16 mouse cellular contexts compared by ENCODE assay signal in the genomic region with DNA sequence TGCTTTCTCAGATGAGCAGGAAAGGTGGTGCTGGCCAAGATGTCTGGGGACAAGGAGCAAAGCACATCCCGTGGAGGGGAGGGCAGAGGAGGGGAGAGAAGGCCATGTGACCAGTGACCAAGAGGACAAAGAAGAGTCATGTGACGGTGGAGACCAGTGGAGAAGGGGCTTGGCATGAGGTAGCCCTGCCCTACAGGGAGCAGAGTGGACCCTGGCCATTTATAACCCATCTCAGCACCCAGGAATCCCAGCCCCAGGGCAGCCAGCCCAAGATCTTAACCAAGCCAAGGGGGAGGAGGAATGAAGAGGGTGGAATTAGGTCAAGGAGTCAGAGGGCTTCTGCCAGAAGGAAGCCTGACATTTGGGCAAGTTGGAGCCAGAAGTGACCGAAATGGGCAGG. TPM values are rescaled to one million over a fixed set of nuclear protein-coding genes. Genes with fewer than 3 reads are reported as not detected.
DNase-seq lines count a peak whose midpoint lies in the region; ATAC-seq and TF ChIP-seq lines count a peak whose summit lies in the region.
"Had no signal": no experiment of that assay in that cellular context is flagged by ENCODE, and none has a peak within 500 bp of the region (broad histone marks: within the 10 kb centered on the region; RNA-seq: fewer than 3 reads in every experiment).

No protein-coding gene starts in this region.

- intact Hi-C loops in left cerebral cortex, adult 2 months (cut with DNase I) = loop anchor here (10.0 kb wide), 1 partner anchor 252 kb away; the partner anchor contains the start of genes Gm29666 and Nup50

- TF ChIP-seq CTCF in left cerebral cortex, adult 2 months (IDR thresholded peaks at IDR 0.05) = no peak

- peak; percentile 40; the same call in 1 of the 2 replicates for ATAC-seq in kidney, embryonic 16.5 days (ENCODE audit: low FRiP score, low TSS enrichment)
- no peak for ATAC-seq in megakaryocyte progenitor cell, adult 5-6 weeks (replicated peaks; ENCODE audit: poor library complexity)

- no peaks in the 10 kb centered on the region for H3K27me3 ChIP-seq in kidney, embryonic 16.5 days (ENCODE audit: insufficient read depth, low read length)
- H3K27me3 ChIP-seq: heart, embryonic 13.5 days; hindbrain, embryonic 15.5 days; liver, embryonic 13.5 days; stomach, embryonic 15.5 days had no signal

- DNase-seq in heart, adult 11 months = peak; percentile 94
- no peak for DNase-seq in heart, postnatal 4 days
- peak; percentile 97 for DNase-seq in adipocyte (ENCODE audit: low spot score)
- DNase-seq in lung, postnatal 25 days (ENCODE audit: low spot score) = peak; percentile 62
- no peak for DNase-seq in layer of hippocampus, postnatal 25 days (ENCODE audit: extremely low spot score in 1 of 2, low spot score in 1 of 2)
- DNase-seq in left cerebral cortex, adult 2 months (ENCODE audit: extremely low spot score in 1 of 2, low spot score in 2 of 2) = no peak
- DNase-seq: cerebellum, adult 11 months; left cerebral cortex, postnatal 4 days; liver, embryonic 13.5 days; right cerebral cortex, postnatal 25 days had no signal

- H3K27ac ChIP-seq in kidney, embryonic 16.5 days (ENCODE audit: low read length) = 0 out of 2 replicates have a peak overlapping the region, but pooled peaks have one; percentile 54
- H3K27ac ChIP-seq in left cerebral cortex, adult 2 months = no peak overlapping the region
- H3K27ac ChIP-seq: heart, embryonic 13.5 days; hindbrain, embryonic 15.5 days; liver, embryonic 13.5 days; stomach, embryonic 15.5 days had no signal

- no peak overlapping the region for H3K4me3 ChIP-seq in kidney, embryonic 16.5 days (ENCODE audit: low read length)
- H3K4me3 ChIP-seq in left cerebral cortex, adult 2 months = no peak overlapping the region
- H3K4me3 ChIP-seq: heart, embryonic 13.5 days; hindbrain, embryonic 15.5 days; liver, embryonic 13.5 days; megakaryocyte, embryonic 14.5 days; stomach, embryonic 15.5 days had no signal

- no peak overlapping the region for H3K4me2 ChIP-seq in kidney, embryonic 16.5 days (replicated peaks; ENCODE audit: low read depth, low read length)
- H3K4me2 ChIP-seq: heart, embryonic 13.5 days; hindbrain, embryonic 15.5 days; liver, embryonic 13.5 days; stomach, embryonic 15.5 days had no signal

- H3K9ac ChIP-seq in kidney, embryonic 16.5 days (replicated peaks; ENCODE audit: low read length) = no peak overlapping the region
- H3K9ac ChIP-seq: heart, embryonic 13.5 days; hindbrain, embryonic 15.5 days; liver, embryonic 13.5 days; stomach, embryonic 15.5 days had no signal

- H3K4me1 ChIP-seq in kidney, embryonic 16.5 days (ENCODE audit: insufficient read depth, low read length) = peaks cover 6% of the 10 kb centered on the region; the same call in 1 of the 2 replicates

- WGBS in kidney, embryonic 16.5 days = 53% methylated on average over 3 of the region's 3 CpGs

- no peaks in the 10 kb centered on the region for H3K9me3 ChIP-seq in kidney, embryonic 16.5 days (ENCODE audit: low read length)
- H3K9me3 ChIP-seq: heart, embryonic 13.5 days; hindbrain, embryonic 15.5 days; liver, embryonic 13.5 days; megakaryocyte, embryonic 14.5 days; stomach, embryonic 15.5 days had no signal

- no peaks in the 10 kb centered on the region for H3K36me3 ChIP-seq in kidney, embryonic 16.5 days (ENCODE audit: insufficient read depth, low read length)
- H3K36me3 ChIP-seq: heart, embryonic 13.5 days; hindbrain, embryonic 15.5 days; liver, embryonic 13.5 days; stomach, embryonic 15.5 days had no signal

RNA-seq across cellular contexts. Expression of gene Prr5, which starts 3.2 kb away (rescaled TPM):
- total RNA-seq in heart, postnatal 4 days (2021) = 10 to 100 TPM; 11.6 to 12.3 TPM
- polyA plus RNA-seq in kidney, embryonic 16.5 days (2015; fragmentation: Nextera tagmentation; extraction: Ambion mirVana) = 43.4 and 44.1 TPM in 2 replicates
- 10 to 100 TPM; 10.1 to 16.9 TPM for total RNA-seq in layer of hippocampus, postnatal 25 days (2021)
- total RNA-seq in megakaryocyte progenitor cell, adult 5-6 weeks (2015) = 10.0 and 11.1 TPM in 2 replicates
- 3.7 and 7.6 TPM in 2 replicates for total RNA-seq in megakaryocyte progenitor cell, adult 5-6 weeks (2017)
- 10 to 100 TPM; 13.8 to 14.1 TPM for total RNA-seq in left cerebral cortex, adult 2 months (2021)

RNA-seq across cellular contexts. Expression of gene Arhgap8, which starts 47.2 kb away (rescaled TPM):
- 1 to 10 TPM; 3.8 to 4.0 TPM for total RNA-seq in heart, postnatal 4 days (2021)
- polyA plus RNA-seq in kidney, embryonic 16.5 days (2015; fragmentation: Nextera tagmentation; extraction: Ambion mirVana) = 12.3 and 13.8 TPM in 2 replicates
- under 1 TPM; 0.25 to 0.33 TPM for total RNA-seq in layer of hippocampus, postnatal 25 days (2021)
- total RNA-seq in megakaryocyte progenitor cell, adult 5-6 weeks (2015) = not detected in 2 replicates
- total RNA-seq in megakaryocyte progenitor cell, adult 5-6 weeks (2017) = not detected in 2 replicates
- not detected for total RNA-seq in left cerebral cortex, adult 2 months (2021)

Comparison
In these comparisons a context has a peak if more than half of its experiments do, and no peak if none do; other contexts are left out.
1. DNase-seq: peak in heart, adult 11 months (single experiment), adipocyte (single experiment) and lung, postnatal 25 days (single experiment); none in heart, postnatal 4 days (single experiment), layer of hippocampus, postnatal 25 days (0 of 2) and left cerebral cortex, adult 2 months (0 of 2).